Mouse (Mus musculus): Measurements from ENCODE around the gene Rep15. TPM values are rescaled to one million over a fixed set of nuclear protein-coding genes. Genes with fewer than 3 reads are reported as not detected.

The Rep15 gene
- polyA plus RNA-seq, 1 experiment from 2014 or later: 0.87 TPM

GRCm38 (mm10) chr6:147011555-147011954 is 20.8 kb upstream of the Rep15 start:
- 62% methylated on average over 6 of the region's 6 CpGs for WGBS (ENCODE audit: insufficient replicate concordance)

DNA sequence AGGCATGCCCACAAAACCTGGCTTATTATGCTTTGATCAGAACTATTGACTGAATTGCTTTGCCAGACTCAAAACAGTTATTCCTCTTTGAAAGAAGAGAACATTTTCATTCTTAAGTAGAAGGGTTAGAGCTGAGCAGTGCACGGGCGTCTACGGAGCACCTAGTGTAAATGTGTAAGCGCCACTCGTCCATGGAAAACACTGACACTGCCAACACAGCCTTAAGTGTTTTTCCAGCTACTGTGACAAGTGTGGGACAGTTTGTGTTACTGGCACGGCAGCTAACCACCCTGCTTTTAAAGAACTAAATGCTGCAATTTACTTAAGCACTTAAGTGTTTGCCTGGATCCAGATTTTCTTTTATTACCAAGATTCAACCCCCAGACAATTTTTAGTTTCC is 20.4 kb upstream of the Rep15 start:
- ATAC-seq: no peak
- no peak overlapping the region for H3K4me3 ChIP-seq
- WGBS (ENCODE audit: insufficient replicate concordance): 79% methylated on average over 6 of the region's 6 CpGs
- H3K27me3 ChIP-seq (replicated peaks): no peaks in the 10 kb centered on the region
- no peak overlapping the region for H3K4me2 ChIP-seq
- H3K27ac ChIP-seq: no peak overlapping the region
- H3K36me3 ChIP-seq: peaks cover 17% of the 10 kb centered on the region
- no peaks in the 10 kb centered on the region for H3K4me1 ChIP-seq
- no peaks in the 10 kb centered on the region for H3K9me3 ChIP-seq (replicated peaks)
- no peak overlapping the region for H3K9ac ChIP-seq

More at GRCm38 (mm10) chr6:147011555-147011954, 20.8 kb upstream of the Rep15 start:
- Histone ChIP-seq H3K27me3 (replicated peaks) (no peaks in the 10 kb centered on the region), H3K36me3 (peaks cover 21% of the 10 kb centered on the region), H3K4me2 (no peak overlapping the region), H3K4me3 (no peak overlapping the region), H3K4me1 (no peaks in the 10 kb centered on the region), H3K9ac (no peak overlapping the region), H3K9me3 (replicated peaks) (no peaks in the 10 kb centered on the region), H3K27ac (no peak overlapping the region)
- no peak for ATAC-seq

- Histone ChIP-seq H3K36me3 (peaks cover 12% of the 10 kb centered on the region; the same call in 1 of the 2 replicates), H3K4me2 (no peak overlapping the region), H3K4me3 (no peak overlapping the region), H3K9me3 (replicated peaks) (no peaks in the 10 kb centered on the region), H3K27ac (no peak overlapping the region), H3K9ac (no peak overlapping the region), H3K4me1 (no peaks in the 10 kb centered on the region), H3K27me3 (replicated peaks) (no peaks in the 10 kb centered on the region)
- WGBS (ENCODE audit: insufficient replicate concordance): 76% methylated on average over 1 of the region's 1 CpGs
- no peak for ATAC-seq
Observed at GRCm38 (mm10) chr6:147013546-147013945, 18.8 kb upstream of the Rep15 start.

GRCm38 (mm10) chr6:147017906-147018305 is 14.5 kb upstream of the Rep15 start:
- no peak overlapping the region for H3K4me2 ChIP-seq
- 67% methylated on average over 4 of the region's 4 CpGs for WGBS (ENCODE audit: insufficient replicate concordance)
- H3K27me3 ChIP-seq (replicated peaks): no peaks in the 10 kb centered on the region
- no peak for ATAC-seq
- no peak overlapping the region for H3K4me3 ChIP-seq
- peaks cover 15% of the 10 kb centered on the region for H3K36me3 ChIP-seq
- H3K9ac ChIP-seq: no peak overlapping the region
- no peaks in the 10 kb centered on the region for H3K9me3 ChIP-seq (replicated peaks)
- H3K27ac ChIP-seq: no peak overlapping the region
- H3K4me1 ChIP-seq: no peaks in the 10 kb centered on the region

DNA sequence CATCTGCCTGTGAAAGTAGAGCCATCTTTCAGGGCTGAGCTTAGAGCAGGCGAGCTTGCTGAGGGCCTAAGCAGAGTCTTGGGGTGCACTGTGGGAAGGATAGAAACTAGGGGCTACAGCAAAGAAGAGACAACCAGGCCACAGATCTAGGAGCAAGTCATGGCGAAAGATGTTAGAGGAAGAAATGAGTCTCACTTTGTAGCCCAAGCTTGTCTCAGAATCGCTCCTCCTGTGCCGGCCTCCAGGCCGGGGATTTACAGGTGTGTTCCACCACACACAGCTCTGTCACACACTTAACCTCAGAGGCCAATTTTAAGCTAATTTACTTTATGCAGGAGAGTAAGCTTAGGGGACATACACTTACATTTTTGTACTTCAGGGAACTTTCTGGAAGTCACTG is 14.0 kb upstream of the Rep15 start:
- WGBS (ENCODE audit: insufficient replicate concordance): 84% methylated on average over 5 of the region's 5 CpGs
- Histone ChIP-seq H3K27ac (no peak overlapping the region), H3K4me2 (no peak overlapping the region), H3K36me3 (peaks cover 15% of the 10 kb centered on the region), H3K9ac (no peak overlapping the region), H3K4me3 (no peak overlapping the region), H3K4me1 (no peaks in the 10 kb centered on the region), H3K27me3 (replicated peaks) (no peaks in the 10 kb centered on the region), H3K9me3 (replicated peaks) (no peaks in the 10 kb centered on the region)
- ATAC-seq: no peak

GRCm38 (mm10) chr6:147021181-147021580 is 11.2 kb upstream of the Rep15 start:
- 81% methylated on average over 5 of the region's 5 CpGs for WGBS (ENCODE audit: insufficient replicate concordance)
- no peak overlapping the region for H3K9ac ChIP-seq
- no peak for ATAC-seq

DNA sequence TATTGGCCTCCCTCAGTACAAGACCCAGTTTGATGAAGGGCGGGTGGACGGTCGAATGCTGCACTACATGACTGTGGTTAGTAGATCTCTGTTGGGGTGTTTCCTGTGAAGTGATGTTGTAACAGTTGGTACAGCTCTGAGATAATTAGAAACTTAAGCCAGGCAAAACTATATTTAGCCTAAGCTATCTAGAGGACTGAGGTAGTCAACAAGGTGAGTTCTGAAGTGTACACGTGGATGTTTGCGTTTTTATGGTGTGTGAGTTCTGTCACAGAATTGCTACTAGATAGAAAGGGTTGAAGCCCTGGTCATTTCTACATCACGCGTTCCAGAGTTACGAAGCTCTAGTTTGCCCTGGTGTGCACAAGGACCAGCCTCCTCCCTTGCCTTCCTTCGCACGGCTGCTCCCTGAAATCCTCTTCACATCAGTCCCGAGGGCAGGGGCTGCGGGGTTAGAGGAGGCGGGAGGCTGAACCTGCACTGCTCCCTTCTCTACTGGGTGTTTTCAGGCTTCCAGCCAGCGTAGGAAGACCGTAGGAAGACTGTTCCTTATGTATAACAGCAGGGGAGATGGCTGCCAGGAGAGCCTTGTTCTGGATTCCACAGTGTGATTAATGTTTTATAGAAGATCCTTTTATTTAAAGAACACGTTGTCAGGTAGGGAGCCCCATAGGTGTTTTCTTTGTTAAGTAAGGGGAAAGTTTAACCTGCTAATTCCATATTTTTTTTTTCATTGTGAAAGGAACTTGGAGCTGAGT is 9.8 kb upstream of the Rep15 start:
- no peaks in the 10 kb centered on the region for H3K9me3 ChIP-seq (replicated peaks)
- H3K4me2 ChIP-seq: no peak overlapping the region
- no peak overlapping the region for H3K4me3 ChIP-seq
- no peaks in the 10 kb centered on the region for H3K27me3 ChIP-seq (replicated peaks)
- H3K27ac ChIP-seq: no peak overlapping the region
- no peaks in the 10 kb centered on the region for H3K4me1 ChIP-seq
- H3K36me3 ChIP-seq: peaks cover 17% of the 10 kb centered on the region
- WGBS (ENCODE audit: insufficient replicate concordance): 73% methylated on average over 16 of the region's 16 CpGs
- no peak for ATAC-seq
- H3K9ac ChIP-seq: no peak overlapping the region

More at GRCm38 (mm10) chr6:147021181-147021580, 11.2 kb upstream of the Rep15 start:
- H3K27me3 ChIP-seq (replicated peaks): no peaks in the 10 kb centered on the region
- no peak overlapping the region for H3K27ac ChIP-seq
- H3K9me3 ChIP-seq (replicated peaks): no peaks in the 10 kb centered on the region
- no peak overlapping the region for H3K4me3 ChIP-seq
- H3K4me1 ChIP-seq: no peaks in the 10 kb centered on the region
- H3K4me2 ChIP-seq: no peak overlapping the region
- H3K36me3 ChIP-seq: peaks cover 12% of the 10 kb centered on the region

DNA sequence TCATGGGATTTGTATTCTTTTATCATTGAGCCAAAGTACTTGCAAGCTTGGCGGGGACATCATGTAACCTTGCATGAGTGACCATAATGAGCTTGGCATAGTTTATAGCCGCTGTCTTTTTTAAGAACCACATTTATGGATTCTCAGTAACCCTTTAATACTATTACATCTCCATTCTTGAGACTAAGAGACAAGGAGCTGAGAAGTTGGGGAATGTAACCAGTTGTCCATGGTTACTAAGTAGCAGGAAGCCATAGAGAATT is 9.3 kb upstream of the Rep15 start:
- 81% methylated on average over 2 of the region's 2 CpGs for whole genome bisulfite sequencing (ENCODE audit: insufficient replicate concordance)

GRCm38 (mm10) chr6:147023568-147023967 is 8.8 kb upstream of the Rep15 start:
- H3K9me3 ChIP-seq (replicated peaks): no peaks in the 10 kb centered on the region
- ATAC-seq: no peak

More for the DNA sequence above, 9.3 kb upstream of the Rep15 start:
- H3K27ac ChIP-seq: no peak overlapping the region
- no peaks in the 10 kb centered on the region for H3K4me1 ChIP-seq
- no peak for ATAC-seq
- peaks cover 17% of the 10 kb centered on the region for H3K36me3 ChIP-seq
- no peaks in the 10 kb centered on the region for H3K9me3 ChIP-seq (replicated peaks)
- no peak overlapping the region for H3K9ac ChIP-seq
- no peak overlapping the region for H3K4me3 ChIP-seq
- no peaks in the 10 kb centered on the region for H3K27me3 ChIP-seq (replicated peaks)
- H3K4me2 ChIP-seq: no peak overlapping the region

GRCm38 (mm10) chr6:147024761-147025160 is 7.6 kb upstream of the Rep15 start:
- ATAC-seq: no peak
- H3K4me1 ChIP-seq: no peaks in the 10 kb centered on the region
- no peaks in the 10 kb centered on the region for H3K9me3 ChIP-seq (replicated peaks)
- no peak overlapping the region for H3K27ac ChIP-seq
- 60% methylated on average over 3 of the region's 3 CpGs for WGBS (ENCODE audit: insufficient replicate concordance)
- H3K9ac ChIP-seq: no peak overlapping the region
- H3K36me3 ChIP-seq: peaks cover 17% of the 10 kb centered on the region
- H3K27me3 ChIP-seq (replicated peaks): no peaks in the 10 kb centered on the region
- H3K4me3 ChIP-seq: no peak overlapping the region
- no peak overlapping the region for H3K4me2 ChIP-seq

More at GRCm38 (mm10) chr6:147023568-147023967, 8.8 kb upstream of the Rep15 start:
- H3K4me2 ChIP-seq: no peak overlapping the region
- H3K36me3 ChIP-seq: peaks cover 17% of the 10 kb centered on the region
- no peak overlapping the region for H3K4me3 ChIP-seq
- H3K9ac ChIP-seq: no peak overlapping the region
- H3K27me3 ChIP-seq (replicated peaks): no peaks in the 10 kb centered on the region
- H3K4me1 ChIP-seq: no peaks in the 10 kb centered on the region
- no peak overlapping the region for H3K27ac ChIP-seq

DNA sequence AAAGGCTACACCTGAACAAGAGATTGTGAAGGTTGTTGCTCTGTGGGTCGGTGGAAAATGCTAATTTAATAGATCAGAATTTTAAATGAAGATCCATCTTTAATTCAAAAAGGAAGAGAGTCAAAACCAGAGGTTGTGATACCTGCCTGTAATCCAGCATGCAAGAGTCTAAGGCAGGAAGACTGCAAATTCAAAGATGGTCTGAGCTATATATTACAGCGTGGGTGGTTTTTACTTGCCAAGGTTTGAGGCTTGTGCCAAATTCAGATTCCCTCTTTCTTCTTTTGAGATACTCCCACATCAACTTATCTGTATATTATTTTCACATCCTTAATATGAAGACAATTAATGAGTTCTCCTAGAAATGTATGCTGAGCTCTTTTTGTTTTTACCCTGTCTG is 4.0 kb upstream of the Rep15 start:
- no peaks in the 10 kb centered on the region for H3K4me1 ChIP-seq
- no peak overlapping the region for H3K4me2 ChIP-seq
- ATAC-seq: no peak
- H3K9ac ChIP-seq: no peak overlapping the region
- 83% methylated on average over 2 of the region's 2 CpGs for WGBS (ENCODE audit: insufficient replicate concordance)
- no peak overlapping the region for H3K4me3 ChIP-seq
- H3K9me3 ChIP-seq (replicated peaks): no peaks in the 10 kb centered on the region
- H3K27ac ChIP-seq: no peak overlapping the region
- H3K36me3 ChIP-seq: peaks cover 17% of the 10 kb centered on the region
- H3K27me3 ChIP-seq (replicated peaks): no peaks in the 10 kb centered on the region

- H3K27ac ChIP-seq: no peak overlapping the region
- H3K9ac ChIP-seq: no peak overlapping the region
- 88% methylated on average over 9 of the region's 9 CpGs for WGBS (ENCODE audit: insufficient replicate concordance)
- peaks cover 17% of the 10 kb centered on the region for H3K36me3 ChIP-seq
- H3K27me3 ChIP-seq (replicated peaks): no peaks in the 10 kb centered on the region
- H3K9me3 ChIP-seq (replicated peaks): no peaks in the 10 kb centered on the region
- H3K4me3 ChIP-seq: no peak overlapping the region
- H3K4me2 ChIP-seq: no peak overlapping the region
- ATAC-seq: no peak
- H3K4me1 ChIP-seq: no peaks in the 10 kb centered on the region
Observed at GRCm38 (mm10) chr6:147029591-147029990, 2.8 kb upstream of the Rep15 start.

Measured in liver, embryonic 12.5 days (tissue).